Mouse (Mus musculus) embryo, embryonic 10 days (tissue): Measurements from ENCODE around the gene Rell1.

Experiments used
- DNase-seq: peaks from one replicate; pipeline ENCODE4 v3.0.0-alpha.2; 2015; ENCODE audit warnings: low spot score

Gene Rell1

DNA sequence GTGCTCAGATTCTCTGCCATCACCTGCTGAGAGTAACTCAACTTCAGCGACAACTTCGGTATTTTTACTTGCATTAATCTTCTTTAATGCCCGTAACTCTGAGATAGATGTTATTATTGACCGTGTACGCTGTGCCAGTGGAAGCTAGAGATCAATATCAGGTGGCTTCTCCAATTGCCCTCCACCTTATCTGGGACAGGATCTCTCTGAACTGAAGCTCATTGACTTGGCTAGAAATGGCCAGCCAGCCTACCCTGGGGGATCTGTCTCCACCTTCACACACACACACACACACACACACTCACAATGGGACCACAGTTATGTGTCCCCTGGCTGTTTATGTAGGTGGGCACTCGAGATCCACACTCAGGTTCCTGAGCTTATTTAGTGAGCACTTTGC is 16.7 kb downstream of the Rell1 start:
- DNase-seq = no peak

DNA sequence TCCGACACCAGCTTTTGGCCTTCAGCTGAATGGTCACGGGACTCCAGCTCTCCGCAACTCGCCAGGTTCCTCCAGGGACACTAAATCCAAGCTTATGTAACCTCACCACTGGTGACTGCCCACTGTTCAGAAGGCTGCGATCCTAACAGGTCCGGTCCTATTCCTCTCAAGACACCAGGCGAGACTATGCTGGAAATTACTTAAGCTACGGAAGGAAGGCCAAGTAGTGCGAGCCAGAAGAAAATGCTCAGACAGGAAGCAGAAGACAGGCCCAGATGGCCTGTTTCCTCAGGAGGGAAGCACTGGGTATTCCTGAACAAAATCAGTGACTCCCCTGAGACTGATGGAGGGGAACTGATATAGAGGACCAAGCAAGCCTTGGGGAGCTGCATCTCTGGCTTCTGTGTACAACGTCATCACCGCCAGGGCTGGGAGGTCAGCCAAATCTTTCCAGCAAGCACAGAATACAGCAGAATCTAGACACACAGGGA is 17.2 kb downstream of the Rell1 start:
- no peak for DNase-seq

DNA sequence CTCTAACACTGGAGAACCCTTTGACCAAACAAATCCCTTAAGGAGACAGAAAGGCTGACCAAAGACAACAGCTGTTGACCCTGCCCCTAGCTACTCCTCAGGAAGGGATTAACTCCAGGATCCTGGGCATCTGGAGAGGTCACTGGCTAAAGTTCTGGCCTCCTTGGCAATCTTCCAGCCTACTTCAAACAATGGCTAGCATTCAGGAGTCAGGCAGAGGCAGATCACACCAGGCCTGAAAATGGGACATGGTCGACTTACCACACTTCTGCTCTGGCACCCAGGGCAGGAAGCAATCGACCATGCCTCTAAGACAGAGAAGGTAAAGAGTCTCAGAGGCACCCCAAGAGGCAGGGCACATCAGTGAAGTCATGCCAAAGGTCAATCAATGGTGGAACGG is 19.5 kb downstream of the Rell1 start:
- peak; percentile 56 for DNase-seq

DNA sequence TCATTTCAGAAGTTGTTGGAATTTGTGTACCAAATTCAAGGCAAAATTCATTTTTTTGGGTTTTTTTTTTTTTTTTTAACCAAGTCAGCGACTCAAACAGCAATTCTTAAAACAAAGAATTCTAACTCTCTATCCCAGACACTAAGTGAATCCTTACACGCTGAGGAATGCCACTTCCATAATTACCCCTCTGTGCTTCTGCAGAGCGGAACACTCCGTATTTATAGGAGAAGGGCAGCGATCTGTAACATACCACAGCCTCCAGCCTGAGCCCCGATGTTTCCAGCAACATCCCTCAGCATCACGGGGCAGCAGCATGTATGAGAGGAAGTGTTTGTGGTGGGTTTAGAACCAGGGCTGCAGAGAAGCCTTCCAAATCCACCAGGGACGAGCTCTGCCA is 21.2 kb downstream of the Rell1 start:
- DNase-seq = no peak

DNA sequence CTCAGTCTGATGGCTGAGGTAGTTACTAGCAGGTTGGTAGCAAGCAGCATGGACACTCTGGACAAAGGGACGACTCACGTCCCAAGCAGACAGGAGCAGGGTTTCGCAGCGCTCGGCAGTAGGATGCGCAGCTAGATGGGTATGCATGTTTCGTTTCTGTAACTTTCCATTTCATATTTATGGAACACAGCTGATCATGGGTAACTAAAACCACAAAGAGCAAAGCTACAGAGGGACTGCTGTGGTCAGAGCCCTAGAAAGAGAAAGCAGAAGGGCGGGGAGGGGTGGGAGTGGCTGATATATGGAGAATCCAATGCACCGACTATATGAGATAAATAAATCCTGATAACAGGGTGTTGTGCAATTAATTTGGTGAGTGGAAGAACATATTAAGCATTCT is 25.4 kb downstream of the Rell1 start:
- no peak for DNase-seq

DNA sequence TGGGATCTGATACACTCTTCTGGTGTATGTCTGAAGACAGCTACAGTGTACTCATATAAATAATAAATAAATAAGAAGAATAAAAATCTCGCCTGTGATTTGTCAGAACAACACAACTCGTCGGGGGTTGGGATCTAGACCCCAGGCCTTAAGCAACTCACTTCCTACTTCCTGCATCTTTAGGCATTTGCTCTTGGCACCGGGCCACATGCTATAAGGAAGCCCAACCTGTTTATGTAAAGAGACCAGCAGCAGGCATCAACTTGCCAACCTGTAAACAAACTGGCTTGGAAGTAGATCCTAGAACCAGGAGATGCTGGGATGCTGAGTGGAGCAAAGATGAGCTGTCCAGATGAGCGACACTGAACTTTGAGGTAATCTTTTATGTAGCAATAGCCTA is 26.8 kb downstream of the Rell1 start:
- no peak for DNase-seq

DNA sequence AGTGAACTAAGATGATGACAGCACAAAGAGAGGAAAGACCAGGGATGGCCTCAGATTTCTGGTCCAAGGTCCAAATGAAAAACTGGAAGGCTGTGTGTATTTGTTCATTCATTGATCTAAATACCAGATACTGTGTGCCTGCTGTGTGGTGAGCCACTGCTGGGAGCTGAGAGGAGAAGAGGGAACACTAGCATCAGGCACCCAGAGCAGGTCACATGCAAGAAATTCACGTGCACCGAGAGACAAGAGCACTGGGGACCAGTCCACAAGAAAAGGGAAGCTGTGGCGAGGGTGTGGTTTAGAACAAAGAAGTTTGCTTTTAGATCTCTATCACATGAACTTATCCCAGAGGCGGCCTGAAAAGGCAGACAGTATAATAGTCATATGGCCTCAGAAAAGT is 30.1 kb downstream of the Rell1 start:
- DNase-seq = no peak

DNA sequence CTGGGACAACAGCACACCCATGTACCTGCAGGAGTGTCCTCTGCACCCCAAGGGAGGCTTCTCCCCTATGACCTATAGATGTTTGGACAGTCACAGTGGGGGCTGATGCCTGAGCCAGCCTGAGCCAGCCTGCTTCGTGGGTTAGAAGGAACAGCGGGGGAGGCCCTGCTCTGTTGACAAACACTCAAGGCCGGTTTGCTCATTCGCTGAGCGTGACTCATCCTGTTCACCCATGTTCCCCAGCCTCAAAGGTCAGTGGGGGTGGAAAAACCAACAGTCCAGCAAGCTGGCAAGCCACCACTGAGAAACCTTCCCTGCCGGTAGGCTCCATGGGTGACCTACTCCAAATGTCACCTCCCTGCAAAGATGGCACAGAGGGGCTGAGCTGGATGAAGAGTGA is 32.0 kb downstream of the Rell1 start:
- no peak for DNase-seq

DNA sequence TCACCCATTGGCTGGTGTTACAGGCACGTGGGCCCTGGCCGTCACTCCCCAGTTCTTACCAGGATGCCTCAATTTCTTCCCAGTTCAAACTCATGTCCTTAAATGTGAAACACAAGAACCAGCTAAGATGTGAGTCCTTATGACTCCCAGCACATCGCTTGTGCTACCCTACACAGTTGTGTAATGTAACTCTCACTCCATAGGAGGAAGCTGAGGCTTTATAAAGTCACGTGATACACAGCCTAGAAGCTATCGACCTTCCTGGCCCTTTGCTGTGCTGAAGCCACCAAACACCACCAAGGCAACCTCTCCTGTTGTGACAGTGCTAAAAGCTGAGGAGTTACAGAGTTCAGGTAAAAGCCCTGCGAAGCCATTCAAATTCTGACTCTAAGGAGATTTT is 33.1 kb downstream of the Rell1 start:
- no peak for DNase-seq

DNA sequence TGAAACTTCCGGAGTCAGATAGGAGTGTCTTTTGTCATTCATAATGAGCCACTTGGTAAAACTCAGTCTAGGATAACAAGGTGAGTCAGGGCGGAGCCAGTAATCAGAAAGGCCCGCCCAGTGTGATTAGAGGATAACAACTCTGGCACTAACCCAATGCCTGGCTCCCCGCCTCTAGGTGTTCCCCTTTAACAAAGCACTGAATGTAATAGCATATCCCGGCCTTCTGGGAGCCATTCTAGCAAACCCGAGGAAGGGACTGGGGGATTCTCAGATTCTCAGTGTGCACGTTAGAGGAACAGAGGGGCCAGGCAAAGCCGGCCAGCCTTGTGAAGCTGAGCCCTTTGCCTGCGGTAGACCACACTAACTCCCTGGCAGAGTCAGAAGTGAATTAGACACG is 35.9 kb downstream of the Rell1 start:
- no peak for DNase-seq

DNA sequence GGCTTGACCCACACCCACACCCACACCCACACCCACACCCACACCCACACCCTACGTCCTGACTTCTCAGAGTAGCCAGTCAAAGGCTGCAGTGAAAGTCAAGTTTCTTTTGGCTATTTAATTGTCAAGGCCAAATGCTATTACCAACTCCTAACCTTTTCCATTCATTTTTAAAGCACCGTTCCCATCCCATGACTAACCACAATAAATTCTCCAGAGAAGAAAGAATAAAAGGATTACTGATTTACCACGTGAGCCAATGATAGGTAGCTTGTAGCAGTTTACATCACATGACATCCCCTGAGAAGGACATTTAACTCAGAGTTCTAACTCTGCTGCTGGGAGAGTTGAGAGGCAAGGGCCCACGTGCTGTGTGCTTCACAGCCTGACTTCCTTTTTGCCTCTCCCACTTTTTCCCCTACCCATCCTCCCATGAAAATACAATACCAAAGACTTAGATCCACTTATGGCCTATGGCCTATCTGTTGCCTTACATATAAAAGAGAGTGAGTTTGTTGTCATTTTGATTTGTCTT is 37.8 kb downstream of the Rell1 start:
- no peak for DNase-seq

DNA sequence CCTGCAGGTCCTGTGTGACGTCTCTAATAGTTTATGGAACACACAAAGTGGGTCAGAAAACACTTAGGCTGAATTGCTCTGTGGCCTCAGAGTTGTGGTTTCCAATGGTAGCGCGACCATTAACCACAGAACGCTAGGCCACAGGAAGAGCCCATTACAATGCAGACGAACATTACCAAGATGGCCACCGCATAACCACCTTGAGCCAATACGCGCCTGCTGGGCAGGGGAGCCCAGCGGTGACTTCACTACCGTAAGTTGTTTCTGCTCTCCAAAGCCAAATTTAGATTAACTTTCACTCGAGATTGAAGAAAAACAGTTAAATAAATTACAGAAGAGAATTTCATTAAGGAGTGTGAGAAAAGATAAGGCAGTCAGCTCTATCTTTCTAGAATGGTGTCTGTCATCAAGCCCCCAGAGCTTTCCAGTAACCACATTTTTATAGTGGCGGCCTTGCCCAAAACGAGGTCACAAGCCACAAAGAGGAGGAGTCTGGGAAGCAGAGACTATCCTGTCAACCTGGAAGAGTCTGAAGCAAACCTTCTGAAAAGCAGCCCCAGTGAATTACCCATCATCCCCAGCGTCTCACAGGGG is 43.6 kb downstream of the Rell1 start:
- DNase-seq = no peak

DNA sequence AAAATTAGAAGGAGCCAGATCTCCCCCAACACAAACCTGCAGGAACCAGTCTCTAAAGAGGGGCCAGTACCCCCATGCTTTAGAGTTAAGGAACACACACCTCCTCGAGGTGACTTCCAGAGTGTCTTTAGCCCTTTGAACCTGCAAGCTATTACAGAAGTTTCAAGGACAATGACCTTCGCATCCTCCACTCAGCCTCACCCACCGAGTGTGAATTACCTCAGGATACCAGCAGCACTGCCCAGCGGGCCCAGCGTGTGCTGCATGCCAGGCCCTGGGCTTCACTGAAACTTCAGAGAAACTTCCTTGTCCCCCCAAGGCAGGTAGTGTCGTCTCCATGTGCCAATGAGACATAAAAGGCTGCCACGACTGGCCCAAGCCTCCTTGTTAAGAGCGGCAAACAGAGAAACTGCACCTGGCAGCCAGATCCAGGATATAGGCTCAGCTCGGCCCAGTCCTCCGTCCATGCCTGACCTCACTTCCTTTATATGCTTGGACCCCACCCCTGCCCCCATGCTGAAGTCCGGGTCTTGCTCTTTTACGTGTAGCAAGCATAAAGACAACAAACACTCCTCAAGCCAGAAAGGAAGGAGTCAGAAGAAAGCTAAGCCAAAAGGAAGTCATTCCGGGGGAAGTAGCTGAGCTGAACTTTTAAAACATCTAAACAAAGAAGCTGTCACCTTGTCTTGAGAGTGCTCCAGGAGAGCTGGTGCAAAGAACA is 45.2 kb downstream of the Rell1 start:
- DNase-seq = no peak

DNA sequence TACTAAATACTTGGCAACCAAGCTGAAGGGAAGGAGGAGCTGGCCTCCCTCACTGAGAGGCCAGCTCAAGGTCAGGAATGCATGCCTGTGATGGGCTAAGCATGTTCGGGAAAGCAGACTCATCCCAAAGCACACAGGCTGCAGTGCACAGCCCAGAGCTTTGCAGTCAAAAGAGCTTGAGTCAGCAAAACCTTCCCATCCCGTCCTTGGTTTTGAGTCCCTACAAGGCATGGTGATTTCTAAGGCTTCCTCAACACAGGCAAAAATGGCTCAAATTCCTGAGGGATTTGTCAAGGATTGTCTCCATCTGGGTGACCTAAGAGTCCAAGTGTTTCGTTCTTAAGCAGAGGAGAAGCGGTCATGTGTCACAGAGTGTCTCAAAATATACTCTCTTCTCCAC is 50.5 kb downstream of the Rell1 start:
- no peak for DNase-seq

DNA sequence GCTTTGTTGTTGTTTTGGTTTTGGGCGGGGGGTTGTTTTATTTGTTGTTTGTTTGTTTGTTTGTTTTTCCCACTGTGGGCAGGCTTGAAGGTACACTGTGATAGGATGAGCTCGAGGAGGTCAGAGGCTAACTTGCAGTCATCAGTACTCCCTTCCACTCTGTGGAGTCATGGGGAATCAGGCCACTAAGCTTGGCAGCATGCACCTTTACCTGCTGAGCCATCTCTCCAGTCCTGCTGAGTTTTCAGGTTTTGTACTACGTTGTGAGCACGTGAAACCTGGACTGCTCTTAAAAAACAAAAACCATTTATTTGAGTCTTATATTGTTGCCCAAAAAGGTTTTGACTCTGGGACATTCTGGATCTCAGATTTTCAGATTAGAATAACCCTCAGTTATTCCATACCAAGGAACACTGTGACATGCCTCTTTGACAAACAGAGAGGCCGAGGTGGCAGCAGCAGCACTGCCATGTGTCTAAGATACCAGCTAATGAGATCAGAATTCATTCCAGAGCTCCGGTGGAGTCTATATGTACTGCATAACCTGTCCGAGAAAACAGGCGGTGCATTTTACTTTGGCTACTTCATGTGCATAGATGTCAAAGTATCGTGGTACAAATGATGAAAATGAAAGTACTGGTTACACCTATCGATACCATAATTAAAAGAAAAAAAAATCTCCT is 52.1 kb downstream of the Rell1 start:
- DNase-seq = no peak

DNA sequence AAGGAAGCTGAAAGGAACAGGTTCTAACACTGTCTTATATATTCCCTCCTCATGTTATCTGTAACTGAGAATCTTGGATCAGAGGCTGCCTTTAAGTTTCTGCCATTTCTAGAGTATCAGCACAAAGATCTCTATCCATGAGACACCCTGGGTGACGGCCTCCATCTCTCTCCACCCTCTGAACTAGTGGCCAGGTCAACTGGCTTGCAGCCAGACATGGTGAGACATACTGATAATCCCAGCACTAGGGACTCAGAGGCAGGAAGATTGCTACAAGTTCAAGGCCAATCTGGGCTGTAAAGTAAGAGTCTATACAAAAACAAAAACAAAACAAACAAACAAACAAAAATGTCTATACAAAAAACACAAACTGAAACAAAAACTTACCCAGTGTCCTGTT is 53.8 kb downstream of the Rell1 start:
- DNase-seq = no peak

DNA sequence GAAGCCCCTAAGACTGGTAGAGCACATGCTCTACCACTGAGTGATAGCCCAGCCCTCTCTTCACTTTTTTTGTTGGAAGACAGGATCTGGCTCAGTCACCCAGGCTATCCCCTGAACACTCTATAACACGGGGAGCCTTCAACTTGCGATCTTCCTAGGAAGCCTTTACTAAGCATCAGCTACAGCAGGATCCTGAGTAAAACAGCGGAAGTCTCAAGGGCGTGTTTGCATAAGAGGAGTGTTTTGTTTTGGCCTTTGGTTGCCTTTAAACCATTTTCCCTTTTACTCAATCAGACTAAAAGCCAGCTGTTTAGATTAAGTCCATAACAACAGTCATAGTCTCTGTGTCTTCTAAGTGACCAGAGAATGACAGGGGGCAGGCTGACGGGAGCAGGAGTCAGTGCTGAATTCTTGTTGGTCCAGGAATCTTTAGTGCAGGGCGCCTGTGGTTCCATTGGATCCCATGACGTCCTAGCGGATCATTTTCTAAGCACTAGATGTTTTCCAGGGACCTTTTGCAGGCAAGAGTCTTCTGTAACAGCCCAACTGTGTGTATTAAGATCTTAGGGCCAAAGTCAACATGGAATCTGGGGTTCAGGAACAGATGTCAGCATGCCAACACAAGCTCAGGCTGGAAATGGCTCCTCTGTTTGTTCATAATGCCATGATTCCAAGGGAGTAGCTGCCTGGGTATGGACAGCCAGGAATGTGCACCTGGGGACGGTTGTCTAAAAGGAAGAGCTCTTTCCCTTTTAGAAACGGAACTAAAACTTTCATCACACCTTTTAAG is 58.3 kb downstream of the Rell1 start:
- DNase-seq = no peak

DNA sequence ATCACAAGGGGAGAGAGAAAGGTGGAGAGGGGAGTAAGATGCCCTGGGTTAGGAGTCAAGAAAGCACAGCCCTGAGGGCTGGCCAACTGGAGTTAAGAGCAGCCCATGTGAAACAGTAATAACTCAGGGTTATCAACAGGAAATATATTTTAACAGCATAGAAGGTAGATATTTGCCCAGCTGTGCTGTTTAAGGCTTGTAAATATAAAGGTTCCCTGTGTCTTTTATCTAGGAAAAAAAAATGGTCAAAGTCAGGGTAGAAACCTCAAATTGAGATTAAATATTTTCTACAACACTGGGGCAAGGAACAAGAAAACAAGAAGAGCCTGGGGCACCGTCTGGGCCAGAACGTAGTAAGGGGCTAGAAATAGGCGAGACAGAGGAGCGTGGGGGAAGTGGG is 61.2 kb downstream of the Rell1 start:
- no peak for DNase-seq

DNA sequence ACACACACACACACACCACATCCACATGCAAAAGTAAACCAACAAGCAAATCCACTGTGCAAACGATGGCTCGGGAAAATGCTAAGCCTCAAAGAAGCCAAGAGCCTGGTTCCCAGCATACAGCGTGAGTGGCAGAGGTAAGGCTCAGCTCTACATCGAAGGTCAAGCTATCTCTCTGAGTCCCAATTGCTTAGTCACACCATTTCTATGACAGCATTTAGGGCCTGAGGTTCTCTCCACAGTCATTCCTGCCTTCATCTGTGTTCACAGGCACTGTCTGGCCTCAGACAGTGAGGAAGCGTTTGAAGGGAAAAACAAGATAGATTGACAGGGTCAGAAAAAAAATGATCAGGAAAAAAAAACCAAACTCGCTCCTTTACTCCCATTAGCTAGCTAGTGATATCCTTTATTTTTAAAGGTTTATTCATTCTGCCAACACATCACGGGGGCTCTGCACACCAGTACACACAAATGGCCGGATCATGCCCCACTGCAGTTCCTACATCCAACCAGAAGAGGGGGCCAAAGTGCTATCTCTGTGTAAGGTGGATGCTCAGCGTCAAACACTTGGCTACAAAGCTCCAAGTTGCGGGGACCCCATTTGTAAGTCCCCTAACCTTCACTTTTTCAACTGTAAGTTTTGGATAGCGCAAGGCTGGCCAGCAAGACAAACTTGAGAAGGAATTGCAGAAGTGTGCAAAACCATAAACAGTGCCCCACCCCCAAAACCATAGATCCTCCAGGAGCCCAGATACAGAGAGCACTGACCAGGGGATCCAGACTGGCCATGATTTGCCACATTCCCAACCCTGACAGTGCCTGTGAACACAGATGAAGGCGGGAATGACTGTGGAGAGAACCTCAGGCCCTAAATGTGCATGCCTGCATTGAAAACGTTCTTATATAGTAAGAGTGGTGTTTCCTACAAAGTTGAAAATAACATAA is 62.3 kb downstream of the Rell1 start:
- DNase-seq = peak; percentile 86

DNA sequence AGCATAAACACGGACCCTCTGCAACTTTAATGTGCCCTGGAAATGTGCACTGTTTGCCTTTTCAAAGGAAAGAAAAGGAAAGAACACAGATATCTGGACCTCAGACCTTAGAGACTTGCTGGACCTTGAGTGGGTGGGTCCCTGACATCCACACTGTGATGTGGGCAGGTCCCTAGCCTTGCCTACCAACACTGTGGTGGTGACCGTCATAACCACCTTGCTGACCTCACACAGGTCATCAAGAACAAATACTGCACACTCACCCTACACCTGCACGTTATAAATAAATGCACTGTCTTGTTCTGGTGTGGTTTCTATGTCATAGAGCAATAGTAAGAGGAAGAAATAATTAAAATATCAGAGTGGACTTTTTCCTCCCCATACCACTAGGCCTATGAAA is 65.4 kb downstream of the Rell1 start:
- DNase-seq = no peak

DNA sequence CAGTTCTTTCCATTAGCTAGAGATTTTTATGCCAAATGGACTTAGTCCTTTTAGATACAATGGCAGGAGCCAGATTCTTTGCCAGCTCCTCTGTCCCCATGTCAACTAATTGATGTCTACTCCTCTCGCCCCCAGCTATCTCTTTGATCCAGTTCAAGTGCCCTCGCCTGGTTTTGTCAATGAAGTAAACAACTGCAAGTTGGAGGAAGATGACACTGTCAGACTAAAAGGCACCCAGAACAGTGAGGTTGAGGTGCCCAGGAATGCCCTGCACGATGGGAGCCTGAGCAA is 70.9 kb downstream of the Rell1 start:
- DNase-seq = no peak
